Mouse (Mus musculus) telencephalon, adult 2 months (tissue): ENCODE data around the gene Minpp1.

Experiments
- DNase-seq: peaks from one replicate; pipeline ENCODE4 v3.0.0-alpha.2; 2011; ENCODE audit warnings: low read depth, low spot score

The Minpp1 gene

GRCm38 (mm10) chr19:32489166-32489895, 3.8 kb downstream of the Minpp1 start:
- no peak for DNase-seq

GRCm38 (mm10) chr19:32490976-32491375, 5.4 kb downstream of the Minpp1 start:
- DNase-seq, result no peak

- DNase-seq, result no peak
Measured at GRCm38 (mm10) chr19:32492339-32492738, 6.8 kb downstream of the Minpp1 start.

- DNase-seq, result no peak
Measured at GRCm38 (mm10) chr19:32492981-32493380, 7.4 kb downstream of the Minpp1 start.

GRCm38 (mm10) chr19:32493471-32493870, 7.9 kb downstream of the Minpp1 start:
- peak; percentile 27 for DNase-seq

- DNase-seq, result no peak
Measured at GRCm38 (mm10) chr19:32494611-32495010, 9.0 kb downstream of the Minpp1 start.

GRCm38 (mm10) chr19:32495034-32495433, 9.5 kb downstream of the Minpp1 start:
- no peak for DNase-seq

GRCm38 (mm10) chr19:32497411-32497810, 11.8 kb downstream of the Minpp1 start:
- DNase-seq, result peak; percentile 32

- DNase-seq, result no peak
Measured at GRCm38 (mm10) chr19:32498002-32498401, 12.4 kb downstream of the Minpp1 start.

- DNase-seq, result no peak
Measured at GRCm38 (mm10) chr19:32501414-32501813, 15.8 kb downstream of the Minpp1 start.

- DNase-seq, result no peak
Measured at GRCm38 (mm10) chr19:32506081-32506480, 20.5 kb downstream of the Minpp1 start.

- no peak for DNase-seq
Measured at GRCm38 (mm10) chr19:32506514-32506913, 20.9 kb downstream of the Minpp1 start.

- no peak for DNase-seq
Measured at GRCm38 (mm10) chr19:32507100-32507499, 21.5 kb downstream of the Minpp1 start.

- no peak for DNase-seq
Measured at GRCm38 (mm10) chr19:32507526-32507925, 22.0 kb downstream of the Minpp1 start.

GRCm38 (mm10) chr19:32510267-32510666, 24.7 kb downstream of the Minpp1 start:
- DNase-seq, result no peak

GRCm38 (mm10) chr19:32510962-32511361, 25.4 kb downstream of the Minpp1 start:
- DNase-seq, result no peak

- DNase-seq, result no peak
Measured at GRCm38 (mm10) chr19:32512518-32512917, 26.9 kb downstream of the Minpp1 start.

GRCm38 (mm10) chr19:32516575-32516974, 31.0 kb downstream of the Minpp1 start:
- DNase-seq, result no peak

GRCm38 (mm10) chr19:32521446-32521845, 35.9 kb downstream of the Minpp1 start:
- no peak for DNase-seq

GRCm38 (mm10) chr19:32522247-32522646, 36.7 kb downstream of the Minpp1 start:
- no peak for DNase-seq

- peak; percentile 10 for DNase-seq
Measured at GRCm38 (mm10) chr19:32522753-32523307, 37.3 kb downstream of the Minpp1 start.

- DNase-seq, result no peak
Measured at GRCm38 (mm10) chr19:32523769-32524515, 38.4 kb downstream of the Minpp1 start.

GRCm38 (mm10) chr19:32524516-32524860, 38.9 kb downstream of the Minpp1 start:
- DNase-seq, result no peak
